Mouse (Mus musculus) intestine, embryonic 15.5 days (tissue): ENCODE data around the gene 4930432K21Rik. TPM values are rescaled to one million over a fixed set of nuclear protein-coding genes. Genes with fewer than 3 reads are reported as not detected.
A peak's percentile ranks its signal among the peaks of the same experiment; 100 is the strongest.

Experiments used
- ATAC-seq: fragments of 200-750 bp; cut with Nextera tagmentation; 2 replicates; pipeline ENCODE4 v1.8.0; 2017; ENCODE audit warnings: moderate TSS enrichment, moderate library complexity
- H3K27ac ChIP-seq: fragments of 300-500 bp; sonication (generic); 2 replicates; pipeline ENCODE4 v1.5.1; 2015; ENCODE audit warnings: mild to moderate bottlenecking, inconsistent platforms
- H3K27me3 ChIP-seq: fragments of 300-500 bp; sonication (generic); replicated peaks from 2 replicates; pipeline ENCODE4 v1.6.1; 2015; ENCODE audit warnings: inconsistent platforms
- H3K36me3 ChIP-seq: fragments of 300-500 bp; sonication (generic); 2 replicates; pipeline ENCODE4 v1.6.1; 2015; ENCODE audit warnings: inconsistent platforms
- H3K4me1 ChIP-seq: fragments of 300-500 bp; sonication (generic); replicated peaks from 2 replicates; pipeline ENCODE4 v1.6.1; 2015; ENCODE audit warnings: inconsistent platforms
- H3K4me2 ChIP-seq: fragments of 300-500 bp; sonication (generic); replicated peaks from 2 replicates; pipeline ENCODE4 v1.6.1; 2015; ENCODE audit warnings: mild to moderate bottlenecking, inconsistent platforms
- H3K4me3 ChIP-seq: fragments of 300-500 bp; sonication (generic); replicated peaks from 2 replicates; pipeline ENCODE4 v1.5.1; 2015; ENCODE audit warnings: inconsistent platforms
- H3K9ac ChIP-seq: fragments of 300-500 bp; sonication (generic); 2 replicates; pipeline ENCODE4 v1.6.1; 2015; ENCODE audit warnings: inconsistent platforms
- H3K9me3 ChIP-seq: fragments of 300-500 bp; sonication (generic); 2 replicates; pipeline ENCODE4 v1.6.1; 2016; ENCODE audit warnings: inconsistent platforms
- WGBS: fragments of 180-500 bp; shearing (Covaris S2); methylation state at CpG from one replicate; pipeline ENCODE4 v1.1.7; 2015; 5-methylcytosine and 5-hydroxymethylcytosine counted together
- polyA plus RNA-seq: library from polyadenylated mRNA; unstranded; fragments of >200 nt; fragmentation: Nextera tagmentation; extraction: Ambion mirVana; gene quantifications from 2 replicates; pipeline ENCODE4 v1.2.1, GENCODE M21; 2015

The 4930432K21Rik gene
- polyA plus RNA-seq, 1 experiment from 2014 or later = 0.65 TPM

GRCm38 (mm10) chr8:84126742-84127141 lies 21.1 kb upstream of the 4930432K21Rik start:
- Histone ChIP-seq H3K27ac (no peak overlapping the region), H3K4me1 (0 out of 2 replicates have a peak, but pooled peaks cover 2% of the 10 kb centered on the region), H3K27me3 (no peaks in the 10 kb centered on the region), H3K36me3 (no peaks in the 10 kb centered on the region), H3K4me2 (no peak overlapping the region), H3K9ac (no peak overlapping the region), H3K4me3 (no peak overlapping the region), H3K9me3 (no peaks in the 10 kb centered on the region)
- 60% methylated on average over 2 of the region's 2 CpGs for WGBS
- ATAC-seq = no peak

GRCm38 (mm10) chr8:84127202-84127901 lies 20.5 kb upstream of the 4930432K21Rik start:
- no peak overlapping the region for H3K27ac ChIP-seq
- H3K4me2 ChIP-seq = no peak overlapping the region
- WGBS = 60% methylated on average over 17 of the region's 17 CpGs
- no peaks in the 10 kb centered on the region for H3K9me3 ChIP-seq
- H3K36me3 ChIP-seq = 0 out of 2 replicates have a peak, but pooled peaks cover under 1% of the 10 kb centered on the region
- H3K4me3 ChIP-seq = no peak overlapping the region
- H3K9ac ChIP-seq = no peak overlapping the region
- ATAC-seq = no peak
- H3K4me1 ChIP-seq = 0 out of 2 replicates have a peak, but pooled peaks cover 2% of the 10 kb centered on the region
- H3K27me3 ChIP-seq = no peaks in the 10 kb centered on the region

- H3K27me3 ChIP-seq = no peaks in the 10 kb centered on the region
- ATAC-seq = no peak
- no peaks in the 10 kb centered on the region for H3K9me3 ChIP-seq
- no peak overlapping the region for H3K9ac ChIP-seq
- 53% methylated on average over 8 of the region's 8 CpGs for WGBS
- H3K27ac ChIP-seq = no peak overlapping the region
- H3K4me1 ChIP-seq = 0 out of 2 replicates have a peak, but pooled peaks cover 2% of the 10 kb centered on the region
- no peak overlapping the region for H3K4me2 ChIP-seq
- H3K36me3 ChIP-seq = peaks cover 9% of the 10 kb centered on the region
- no peak overlapping the region for H3K4me3 ChIP-seq
Observed at GRCm38 (mm10) chr8:84128277-84128676, 19.5 kb upstream of the 4930432K21Rik start.

GRCm38 (mm10) chr8:84130806-84131205 lies 17.0 kb upstream of the 4930432K21Rik start:
- ATAC-seq = no peak
- H3K36me3 ChIP-seq = peaks cover 33% of the 10 kb centered on the region
- no peaks in the 10 kb centered on the region for H3K27me3 ChIP-seq
- H3K4me3 ChIP-seq = no peak overlapping the region
- H3K9ac ChIP-seq = no peak overlapping the region
- H3K27ac ChIP-seq = no peak overlapping the region
- WGBS = 43% methylated on average over 30 of the region's 30 CpGs
- no peaks in the 10 kb centered on the region for H3K9me3 ChIP-seq
- H3K4me2 ChIP-seq = no peak overlapping the region
- H3K4me1 ChIP-seq = 0 out of 2 replicates have a peak, but pooled peaks cover 2% of the 10 kb centered on the region

- WGBS = 80% methylated on average over 8 of the region's 8 CpGs
- ATAC-seq = no peak
- H3K4me3 ChIP-seq = no peak overlapping the region
- no peak overlapping the region for H3K9ac ChIP-seq
- no peak overlapping the region for H3K4me2 ChIP-seq
- H3K27ac ChIP-seq = no peak overlapping the region
- H3K27me3 ChIP-seq = no peaks in the 10 kb centered on the region
- peaks cover 44% of the 10 kb centered on the region for H3K36me3 ChIP-seq
- no peaks in the 10 kb centered on the region for H3K4me1 ChIP-seq
- H3K9me3 ChIP-seq = no peaks in the 10 kb centered on the region
Observed at GRCm38 (mm10) chr8:84132225-84132624, 15.6 kb upstream of the 4930432K21Rik start.

GRCm38 (mm10) chr8:84137848-84138247 lies 10.0 kb upstream of the 4930432K21Rik start:
- H3K9ac ChIP-seq = no peak overlapping the region
- no peak overlapping the region for H3K4me3 ChIP-seq
- peaks cover 70% of the 10 kb centered on the region for H3K36me3 ChIP-seq
- 88% methylated on average over 3 of the region's 3 CpGs for WGBS
- H3K4me2 ChIP-seq = no peak overlapping the region
- H3K4me1 ChIP-seq = no peaks in the 10 kb centered on the region
- ATAC-seq = no peak
- no peaks in the 10 kb centered on the region for H3K9me3 ChIP-seq
- no peaks in the 10 kb centered on the region for H3K27me3 ChIP-seq
- H3K27ac ChIP-seq = no peak overlapping the region

GRCm38 (mm10) chr8:84140838-84141237 lies 7.0 kb upstream of the 4930432K21Rik start:
- Histone ChIP-seq H3K9me3 (no peaks in the 10 kb centered on the region), H3K9ac (no peak overlapping the region), H3K36me3 (peaks cover 56% of the 10 kb centered on the region), H3K4me3 (no peak overlapping the region), H3K27me3 (no peaks in the 10 kb centered on the region), H3K4me2 (no peak overlapping the region), H3K4me1 (no peaks in the 10 kb centered on the region), H3K27ac (no peak overlapping the region)
- 91% methylated on average over 4 of the region's 4 CpGs for WGBS
- ATAC-seq = no peak

- Histone ChIP-seq H3K4me3 (no peak overlapping the region), H3K4me1 (peaks cover 15% of the 10 kb centered on the region), H3K9ac (no peak overlapping the region), H3K4me2 (no peak overlapping the region), H3K27ac (no peak overlapping the region), H3K9me3 (no peaks in the 10 kb centered on the region), H3K27me3 (no peaks in the 10 kb centered on the region), H3K36me3 (peaks cover 28% of the 10 kb centered on the region)
- no peak for ATAC-seq
- 92% methylated on average over 8 of the region's 8 CpGs for WGBS
Observed at GRCm38 (mm10) chr8:84144636-84145245, 3.1 kb upstream of the 4930432K21Rik start.

GRCm38 (mm10) chr8:84147324-84147766 lies 480 bp upstream of the 4930432K21Rik start:
- 4% methylated on average over 14 of the region's 14 CpGs for WGBS

GRCm38 (mm10) chr8:84148531-84148850 lies 666 bp downstream of the 4930432K21Rik start:
- peaks cover 8% of the 10 kb centered on the region for H3K36me3 ChIP-seq
- no peak for ATAC-seq
- H3K4me3 ChIP-seq = peak overlapping the region; percentile 81; the same call in 1 of the 2 replicates
- no peak overlapping the region for H3K27ac ChIP-seq
- WGBS = 85% methylated on average over 5 of the region's 5 CpGs
- H3K4me2 ChIP-seq = peak overlapping the region; percentile 93
- H3K9ac ChIP-seq = no peak overlapping the region
- no peaks in the 10 kb centered on the region for H3K27me3 ChIP-seq
- H3K4me1 ChIP-seq = peaks cover 15% of the 10 kb centered on the region
- H3K9me3 ChIP-seq = no peaks in the 10 kb centered on the region

More at GRCm38 (mm10) chr8:84147324-84147766, 480 bp upstream of the 4930432K21Rik start:
- H3K9me3 ChIP-seq = no peaks in the 10 kb centered on the region
- ATAC-seq = peak; percentile 90
- H3K36me3 ChIP-seq = peaks cover 15% of the 10 kb centered on the region
- H3K27ac ChIP-seq = peak overlapping the region; percentile 85
- no peaks in the 10 kb centered on the region for H3K27me3 ChIP-seq
- H3K4me1 ChIP-seq = peaks cover 15% of the 10 kb centered on the region
- H3K9ac ChIP-seq = peak overlapping the region; percentile 87
- H3K4me2 ChIP-seq = peak overlapping the region; percentile 93
- peak overlapping the region; percentile 81 for H3K4me3 ChIP-seq

- H3K4me2 ChIP-seq = no peak overlapping the region
- H3K9me3 ChIP-seq = no peaks in the 10 kb centered on the region
- H3K4me1 ChIP-seq = peaks cover 15% of the 10 kb centered on the region
- H3K27ac ChIP-seq = no peak overlapping the region
- no peak overlapping the region for H3K9ac ChIP-seq
- no peaks in the 10 kb centered on the region for H3K27me3 ChIP-seq
- peaks cover under 1% of the 10 kb centered on the region; the same call in 1 of the 2 replicates for H3K36me3 ChIP-seq
- ATAC-seq = no peak
- no peak overlapping the region for H3K4me3 ChIP-seq
- 44% methylated on average over 3 of the region's 3 CpGs for WGBS
Observed at GRCm38 (mm10) chr8:84149181-84149580, 1.4 kb downstream of the 4930432K21Rik start.

GRCm38 (mm10) chr8:84157620-84158019 lies 9.8 kb downstream of the 4930432K21Rik start:
- Histone ChIP-seq H3K27ac (no peak overlapping the region), H3K27me3 (no peaks in the 10 kb centered on the region), H3K36me3 (no peaks in the 10 kb centered on the region), H3K4me1 (no peaks in the 10 kb centered on the region), H3K4me2 (no peak overlapping the region), H3K9ac (no peak overlapping the region), H3K4me3 (no peak overlapping the region), H3K9me3 (no peaks in the 10 kb centered on the region)
- 93% methylated on average over 4 of the region's 4 CpGs for WGBS
- no peak for ATAC-seq
